ENCODE assay signal across 8 mouse cellular contexts in the genomic region with DNA sequence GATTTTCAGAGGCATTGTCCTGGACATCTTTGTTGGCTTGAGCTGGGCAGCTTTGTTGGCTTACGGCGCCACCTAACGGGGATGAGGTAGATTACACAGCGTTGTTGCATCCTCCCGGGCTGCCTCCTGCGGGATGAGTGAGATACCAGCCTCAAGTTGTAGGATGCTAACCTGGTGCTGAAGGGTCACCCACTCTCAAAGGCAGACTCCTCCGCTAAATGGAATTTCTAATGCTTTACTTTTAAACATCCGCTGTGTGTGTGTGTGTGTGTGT. TPM values are rescaled to one million over a fixed set of nuclear protein-coding genes. Genes with fewer than 3 reads are reported as not detected.
DNase-seq lines count a peak whose midpoint lies in the region; ATAC-seq lines count a peak whose summit lies in the region.

No protein-coding gene starts in this region.

- H3K9me3 ChIP-seq in intestine, embryonic 14.5 days (ENCODE audit: control insufficient read depth, low read length) = no peaks in the 10 kb centered on the region
- H3K9me3 ChIP-seq in midbrain, embryonic 11.5 days (ENCODE audit: control insufficient read depth, low read length) = no peaks in the 10 kb centered on the region

- no peak overlapping the region for H3K9ac ChIP-seq in intestine, embryonic 14.5 days (ENCODE audit: low read length)
- peak overlapping the region; percentile 45; the same call in 1 of the 2 replicates for H3K9ac ChIP-seq in midbrain, embryonic 11.5 days (ENCODE audit: low read length)

- H3K27ac ChIP-seq in intestine, embryonic 14.5 days (ENCODE audit: low read depth) = no peak overlapping the region
- H3K27ac ChIP-seq in midbrain, embryonic 11.5 days (ENCODE audit: low read depth, low read length) = peak overlapping the region; percentile 73; the same call in 1 of the 2 replicates

- no peak overlapping the region for H3K4me3 ChIP-seq in intestine, embryonic 14.5 days (ENCODE audit: low read depth, low read length)
- no peak overlapping the region for H3K4me3 ChIP-seq in midbrain, embryonic 11.5 days (ENCODE audit: low read depth, low read length)

- peak; percentile 32; the same call in 1 of the 2 replicates for ATAC-seq in intestine, embryonic 14.5 days (replicated peaks; ENCODE audit: low FRiP score, low TSS enrichment, low read depth)
- peak; percentile 91 for ATAC-seq in midbrain, embryonic 11.5 days (ENCODE audit: low FRiP score)

- no peak overlapping the region for H3K4me2 ChIP-seq in intestine, embryonic 14.5 days (ENCODE audit: low read length)
- peak overlapping the region; percentile 35; the same call in 1 of the 2 replicates for H3K4me2 ChIP-seq in midbrain, embryonic 11.5 days

- no peaks in the 10 kb centered on the region for H3K27me3 ChIP-seq in intestine, embryonic 14.5 days (replicated peaks; ENCODE audit: control insufficient read depth, insufficient read depth, low read length)
- no peaks in the 10 kb centered on the region for H3K27me3 ChIP-seq in midbrain, embryonic 11.5 days (ENCODE audit: control insufficient read depth, insufficient read depth, low read length)

- 8% methylated on average over 8 of the region's 8 CpGs for WGBS in intestine, embryonic 14.5 days
- 9% methylated on average over 8 of the region's 8 CpGs for WGBS in midbrain, embryonic 11.5 days

- DNase-seq in adrenal gland, adult (ENCODE audit: inconsistent age in 2 of 2, low spot score in 1 of 2) = peak; percentile 77 to 93
- DNase-seq in cerebellum, postnatal 36 days = peak; percentile 87 to 92
- DNase-seq in frontal cortex, postnatal 36 days (ENCODE audit: low spot score in 2 of 2) = peak; percentile 83 to 91
- peak; percentile 89 for DNase-seq in intestine, embryonic 14.5 days (ENCODE audit: low spot score)
- peak; percentile 69 to 76 for DNase-seq in left cerebral cortex, adult 8-10 months (ENCODE audit: low spot score in 2 of 2)
- DNase-seq in midbrain, embryonic 11.5 days (ENCODE audit: low spot score, missing footprints) = peak; percentile 97
- DNase-seq in right cerebral cortex, postnatal 36 days (ENCODE audit: low spot score in 2 of 2) = peak; percentile 70 to 75
- peak; percentile 70 to 88 for DNase-seq in urinary bladder, postnatal 4 days (ENCODE audit: low spot score in 2 of 2)

- no peaks in the 10 kb centered on the region for H3K36me3 ChIP-seq in intestine, embryonic 14.5 days (ENCODE audit: control insufficient read depth, insufficient read depth, low read length)
- H3K36me3 ChIP-seq in midbrain, embryonic 11.5 days (ENCODE audit: control insufficient read depth, insufficient read depth, low read length) = no peaks in the 10 kb centered on the region

- H3K4me1 ChIP-seq in intestine, embryonic 14.5 days (replicated peaks; ENCODE audit: control insufficient read depth, insufficient read depth, low read length) = 0 out of 2 replicates have a peak, but pooled peaks cover 3% of the 10 kb centered on the region
- peaks cover 11% of the 10 kb centered on the region for H3K4me1 ChIP-seq in midbrain, embryonic 11.5 days (ENCODE audit: control insufficient read depth, insufficient read depth, low read length)

RNA-seq across cellular contexts. Expression of gene Rftn1, which starts 46.9 kb away (rescaled TPM):
- polyA plus RNA-seq in intestine, embryonic 14.5 days (2014; fragmentation: Nextera tagmentation; extraction: Ambion mirVana) = 9.7 and 11.0 TPM in 2 replicates
- total RNA-seq in left cerebral cortex, adult 8-10 months (2022) = 10 to 100 TPM; 11.5 to 15.3 (median 13.1) TPM
- polyA plus RNA-seq in midbrain, embryonic 11.5 days (2014; fragmentation: Nextera tagmentation; extraction: Ambion mirVana) = 3.5 and 4.3 TPM in 2 replicates

RNA-seq across cellular contexts. Expression of gene Dazl, which starts 56.1 kb away (rescaled TPM):
- 0.20 and 0.78 TPM in 2 replicates for polyA plus RNA-seq in intestine, embryonic 14.5 days (2014; fragmentation: Nextera tagmentation; extraction: Ambion mirVana)
- total RNA-seq in left cerebral cortex, adult 8-10 months (2022) = 1 to 10 TPM; 3.7 to 5.0 (median 4.4) TPM
- 0.23 TPM in 1 of 2 replicates, not detected in the other for polyA plus RNA-seq in midbrain, embryonic 11.5 days (2014; fragmentation: Nextera tagmentation; extraction: Ambion mirVana)
